Mouse (Mus musculus) T-cell, adult 2 months (primary cell): Measurements from ENCODE around the gene Fbxo11.
"Not testable (repeated sequence)": the region's sequence is repeated elsewhere in the genome, so short reads cannot be mapped to it uniquely, and the experiment has no call there.

Experiments used
- DNase-seq: peaks from one replicate; pipeline ENCODE4 v3.0.0; 2022; ENCODE audit warnings: low spot score

Gene Fbxo11

DNA sequence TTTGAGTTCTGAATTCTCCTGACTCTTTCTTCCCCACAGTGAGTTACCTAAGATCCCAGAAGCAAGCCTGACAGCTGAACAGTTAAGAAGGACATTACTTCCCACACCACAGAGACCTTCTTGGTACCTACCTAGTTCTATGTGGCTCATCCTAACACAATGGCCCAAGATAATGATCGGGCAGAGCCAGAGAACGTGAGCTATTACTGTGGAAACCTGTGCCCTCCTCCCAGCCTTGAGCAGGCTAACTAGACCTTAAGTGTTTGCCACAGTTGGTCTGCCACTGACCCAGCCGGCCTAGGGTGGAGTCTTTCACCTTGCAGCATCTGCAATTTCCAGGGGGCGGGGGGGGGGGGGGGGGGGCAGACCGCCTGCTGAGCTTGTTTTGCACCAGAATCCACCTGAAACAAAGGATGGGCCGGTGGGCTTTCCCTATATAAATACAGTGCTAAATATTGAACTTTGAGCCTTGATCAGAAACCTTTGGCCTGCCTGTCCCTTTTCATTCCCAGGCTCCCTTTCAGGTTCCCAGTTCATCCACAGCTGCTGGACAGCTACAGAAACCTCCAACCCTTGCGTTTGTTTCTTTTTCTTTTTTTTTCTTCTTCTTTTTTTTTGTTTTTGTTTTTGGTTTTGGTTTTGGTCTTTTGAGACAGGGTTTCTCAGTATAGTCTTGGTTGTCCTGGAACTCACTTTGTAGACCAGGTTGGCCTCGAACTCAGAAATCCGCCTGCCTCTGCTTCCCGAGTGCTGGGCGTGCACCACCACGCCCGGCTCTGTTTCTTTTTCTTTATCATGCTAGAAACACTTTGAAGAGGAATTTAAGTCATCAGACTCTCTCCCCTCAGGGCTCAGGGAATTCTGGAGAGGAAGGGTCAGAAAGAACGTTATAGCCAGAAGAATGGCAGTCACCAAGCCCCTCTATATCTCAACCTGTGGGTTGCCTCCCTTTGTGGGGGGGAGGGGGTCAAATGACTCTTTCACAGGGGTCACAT, 101.7 kb downstream of the Fbxo11 start:
- DNase-seq = no peak

- not testable (repeated sequence) for DNase-seq
Observed at GRCm38 (mm10) chr17:87959931-87960330, 105.2 kb downstream of the Fbxo11 start.

- DNase-seq = not testable (repeated sequence)
Observed at GRCm38 (mm10) chr17:87959406-87959805, 105.7 kb downstream of the Fbxo11 start.

DNA sequence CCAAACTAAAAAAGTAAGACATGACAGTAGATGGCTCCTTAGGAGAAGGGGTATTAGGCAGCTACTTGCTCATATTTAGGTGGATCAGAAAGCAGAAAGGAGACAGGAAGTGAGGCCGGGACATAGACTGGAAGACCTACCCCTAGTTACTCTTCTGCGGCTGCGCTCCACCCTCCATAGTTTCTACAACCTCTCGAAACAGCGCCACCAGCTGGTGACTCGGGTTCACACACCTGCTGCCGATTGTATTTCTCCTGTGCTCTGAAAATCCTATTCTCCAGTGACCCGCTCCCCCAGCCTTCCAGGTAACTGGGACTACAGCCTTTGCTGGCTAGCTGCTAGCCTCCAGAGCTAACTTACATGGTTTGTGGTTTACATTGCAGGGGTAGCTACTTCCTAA, 106.8 kb downstream of the Fbxo11 start:
- DNase-seq = no peak

DNA sequence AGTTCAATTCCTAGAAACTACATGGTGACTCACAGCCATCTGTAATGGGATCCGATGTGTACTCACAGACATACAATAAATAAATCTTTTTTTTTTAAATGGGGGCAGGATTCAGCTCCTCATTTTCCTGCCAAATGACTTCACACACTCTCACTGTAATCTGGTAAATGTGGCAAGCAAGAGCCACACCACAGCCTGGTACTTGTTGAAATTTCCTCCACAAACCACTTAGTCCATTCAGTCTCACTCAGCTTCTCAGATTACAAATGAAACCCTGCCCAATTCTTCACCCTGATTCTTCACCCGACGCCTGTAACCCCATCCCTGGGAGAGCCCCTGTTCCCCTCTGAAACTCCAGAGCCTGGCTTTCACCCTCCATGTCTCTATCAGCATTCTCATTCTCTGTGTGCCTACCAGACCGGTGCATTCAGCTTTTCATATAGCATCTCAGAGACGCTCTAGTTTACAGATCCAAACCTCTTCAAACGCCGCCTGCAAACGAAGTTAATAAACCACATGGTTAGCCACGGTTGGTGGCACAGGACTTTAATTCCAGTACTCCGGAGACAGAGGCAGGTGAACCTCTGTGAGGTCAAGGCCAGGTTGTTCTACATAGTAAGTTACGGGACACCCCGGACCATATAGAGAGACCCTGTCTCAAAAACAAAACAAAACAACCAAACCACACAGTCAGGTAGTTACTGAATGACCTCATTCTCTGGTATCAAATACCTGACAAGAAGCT, 107.8 kb downstream of the Fbxo11 start:
- DNase-seq = no peak

GRCm38 (mm10) chr17:87954618-87955124, 110.4 kb downstream of the Fbxo11 start:
- not testable (repeated sequence) for DNase-seq

DNA sequence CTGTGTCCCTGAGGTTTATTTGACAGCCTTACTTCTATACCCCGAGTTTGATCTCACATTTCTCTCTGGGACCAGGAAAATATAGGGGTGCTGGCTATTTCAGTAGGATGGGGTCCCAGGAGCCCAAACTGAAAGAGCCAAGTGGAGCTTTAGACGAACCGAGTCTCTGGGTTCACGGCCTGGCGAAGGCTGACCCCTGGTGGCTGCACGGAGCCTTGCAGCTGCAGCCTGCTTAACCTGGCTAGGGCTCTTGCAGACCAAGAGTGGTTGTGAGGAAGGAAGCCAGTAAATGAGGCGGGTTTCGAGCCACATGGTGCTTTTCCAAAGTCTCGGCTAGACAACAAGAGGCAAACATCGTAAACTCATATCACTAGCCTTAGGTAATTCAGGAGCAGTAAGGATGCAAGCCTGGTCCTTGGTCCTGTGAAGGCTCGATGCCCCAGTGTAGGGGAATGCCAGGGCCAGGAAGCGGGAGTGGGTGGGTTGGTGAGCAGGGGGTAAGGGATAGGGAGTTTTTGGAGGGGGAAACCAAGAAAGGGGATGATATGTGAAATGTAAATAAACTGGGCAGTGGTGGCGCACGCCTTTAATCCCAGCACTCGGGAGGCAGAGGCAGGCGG, 116.0 kb downstream of the Fbxo11 start:
- peak; percentile 62 for DNase-seq
